Mouse (Mus musculus) embryo, embryonic 11.5 days (tissue): ENCODE results near the gene Cyp2t4.

Experiments
- DNase-seq: peaks from one replicate; pipeline ENCODE4 v3.0.0-alpha.2; 2012; ENCODE audit warnings: low read depth, low spot score

The Cyp2t4 gene

DNA sequence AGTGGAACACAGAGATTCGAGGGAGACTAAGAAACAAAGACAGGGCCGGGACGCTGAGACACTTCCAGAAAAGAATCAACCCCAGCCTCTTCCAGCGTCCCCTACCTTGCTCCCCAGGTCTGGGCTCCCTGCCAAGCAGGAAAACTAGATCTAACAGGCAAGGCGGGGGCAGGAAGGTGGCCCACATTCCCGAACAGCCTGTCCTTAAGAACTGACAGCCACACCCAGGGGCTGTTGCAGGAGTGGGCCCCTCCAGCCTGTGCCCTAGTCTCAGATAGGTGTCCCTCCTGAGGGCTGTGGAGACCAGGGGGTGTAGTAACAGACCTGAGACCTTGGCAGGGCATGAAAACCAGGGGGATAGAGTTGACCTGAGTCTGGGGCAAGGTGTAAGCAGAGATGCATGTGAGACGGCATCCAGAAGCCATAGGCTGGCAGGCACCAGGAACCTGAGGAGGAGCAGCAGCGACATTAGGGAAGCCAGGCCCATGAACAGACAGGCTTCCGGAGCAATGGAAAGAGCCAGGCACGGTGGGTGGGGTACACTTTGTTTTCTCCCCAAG, at the start of gene Cyp2t4:
Gene Cyp2t4 (plus strand): TSS at position 510 of the 560 bp plus-strand sequence.
- no peak for DNase-seq

- DNase-seq, result no peak
These were observed 48.6 kb upstream of the Cyp2t4 start for GRCm38 (mm10) chr7:27104882-27105281.

GRCm38 (mm10) chr7:27110327-27110726, 43.2 kb upstream of the Cyp2t4 start:
- no peak for DNase-seq

DNA sequence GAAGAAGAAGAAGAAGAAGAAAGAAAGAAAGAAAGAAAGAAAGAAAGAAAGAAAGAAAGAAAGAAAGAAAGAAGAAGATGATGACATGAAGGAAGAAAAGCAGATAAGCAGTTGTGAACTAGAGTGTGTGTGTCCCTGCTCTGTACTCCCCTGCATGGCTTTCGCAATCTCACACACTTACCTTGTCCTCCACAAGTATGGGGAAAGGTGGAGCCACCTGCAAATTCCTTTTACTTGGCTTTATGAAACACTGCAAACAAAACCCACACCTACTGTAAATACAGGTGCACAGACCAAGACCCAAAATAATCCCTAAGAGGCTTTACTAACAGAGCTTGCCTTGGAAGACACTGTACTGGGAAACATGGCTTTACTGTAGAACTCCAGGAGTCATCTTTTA, 42.5 kb upstream of the Cyp2t4 start:
- no peak for DNase-seq

- DNase-seq, result no peak
These were observed 41.5 kb upstream of the Cyp2t4 start for GRCm38 (mm10) chr7:27111987-27112386.

- DNase-seq, result no peak
These were observed 35.4 kb upstream of the Cyp2t4 start for GRCm38 (mm10) chr7:27118033-27118511.

- no peak for DNase-seq
These were observed 33.8 kb upstream of the Cyp2t4 start, which contains the start of gene Cyp2f2 for GRCm38 (mm10) chr7:27119676-27120075. Cyp2f2 (plus strand) TSS chr7:27119909.

DNA sequence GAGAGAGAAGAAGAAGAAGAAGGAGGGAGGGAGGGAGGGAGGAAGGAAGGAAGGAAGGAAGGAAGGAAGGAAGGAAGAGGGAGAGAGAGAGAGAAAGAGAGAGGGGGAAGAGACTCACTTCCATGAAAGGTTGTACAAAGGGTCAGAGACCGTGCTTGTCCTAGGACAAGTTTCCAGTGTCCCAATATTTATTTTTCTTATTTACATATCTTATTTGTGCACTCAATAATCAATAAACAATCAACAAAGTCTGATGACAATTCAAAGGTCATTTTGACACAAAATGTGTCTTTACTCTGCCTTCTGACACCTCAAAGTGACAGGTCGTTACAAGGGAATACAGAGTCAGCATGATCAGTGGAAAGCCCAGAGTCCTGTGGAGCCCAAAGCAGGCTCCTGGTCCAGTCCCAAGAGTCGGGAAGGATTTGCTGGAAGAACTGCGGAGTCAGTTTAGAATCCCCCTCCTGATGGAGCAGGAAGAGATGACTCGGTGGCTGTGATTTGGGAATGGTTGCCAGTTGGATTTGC, 29.1 kb upstream of the Cyp2t4 start:
- DNase-seq, result no peak

DNA sequence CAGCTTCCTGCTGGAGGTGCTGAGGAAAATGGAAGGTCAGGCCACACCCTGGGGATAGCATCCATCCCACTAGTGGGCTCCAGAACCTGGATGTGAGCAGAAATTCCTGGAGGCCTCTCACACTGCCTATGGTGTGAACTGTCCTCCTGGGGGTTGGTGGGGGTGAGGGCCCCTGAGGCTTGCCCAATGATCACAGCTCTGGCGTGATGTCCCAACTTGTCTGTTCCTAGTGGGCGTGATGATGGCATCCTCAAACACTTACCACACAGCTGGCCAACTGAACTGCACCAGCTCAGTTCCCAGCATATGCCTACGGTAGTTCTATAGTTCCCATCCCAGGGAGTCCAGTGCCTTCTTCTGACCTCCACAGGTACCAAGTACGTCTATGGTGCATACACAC, 28.5 kb upstream of the Cyp2t4 start:
- no peak for DNase-seq

GRCm38 (mm10) chr7:27128162-27128561, 25.4 kb upstream of the Cyp2t4 start:
- DNase-seq, result no peak

GRCm38 (mm10) chr7:27128946-27129345, 24.6 kb upstream of the Cyp2t4 start:
- DNase-seq, result no peak

GRCm38 (mm10) chr7:27129811-27130210, 23.7 kb upstream of the Cyp2t4 start:
- no peak for DNase-seq

DNA sequence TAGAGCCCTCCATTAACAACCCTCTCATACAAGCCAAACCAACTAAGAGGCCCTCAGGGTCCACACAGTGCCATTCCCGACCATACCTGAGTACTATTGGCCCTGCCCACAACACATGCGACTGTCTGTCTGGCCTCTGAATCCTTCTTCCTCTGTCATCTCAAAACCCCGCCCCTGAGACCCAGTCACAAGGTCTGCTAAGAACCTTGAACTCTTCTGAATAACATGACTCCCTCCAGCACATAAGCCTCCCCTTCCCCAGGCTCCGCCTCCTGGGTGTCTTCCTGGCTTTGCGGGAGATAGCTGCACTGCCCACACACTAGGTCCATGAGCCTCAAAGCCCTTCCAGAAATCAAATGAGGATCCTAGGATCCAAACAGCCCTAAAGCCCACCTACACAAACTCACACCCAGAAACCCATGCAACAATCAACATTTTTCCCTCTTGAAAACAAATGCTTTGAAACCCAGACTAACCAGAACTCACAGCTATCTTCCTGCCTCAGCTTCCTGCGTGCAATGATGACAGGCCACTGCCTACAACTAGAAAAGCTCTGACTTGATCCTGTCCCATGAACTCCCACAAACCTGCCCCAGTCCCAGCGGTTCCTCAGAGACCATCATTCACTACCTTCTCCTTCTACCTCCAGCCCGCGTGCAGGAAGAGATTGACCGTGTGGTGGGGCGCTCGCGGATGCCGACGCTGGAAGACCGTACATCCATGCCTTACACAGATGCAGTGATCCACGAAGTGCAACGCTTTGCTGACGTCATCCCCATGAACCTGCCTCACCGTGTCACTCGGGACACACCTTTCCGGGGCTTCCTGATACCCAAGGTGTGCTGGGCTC, 22.8 kb upstream of the Cyp2t4 start:
- DNase-seq, result no peak

DNA sequence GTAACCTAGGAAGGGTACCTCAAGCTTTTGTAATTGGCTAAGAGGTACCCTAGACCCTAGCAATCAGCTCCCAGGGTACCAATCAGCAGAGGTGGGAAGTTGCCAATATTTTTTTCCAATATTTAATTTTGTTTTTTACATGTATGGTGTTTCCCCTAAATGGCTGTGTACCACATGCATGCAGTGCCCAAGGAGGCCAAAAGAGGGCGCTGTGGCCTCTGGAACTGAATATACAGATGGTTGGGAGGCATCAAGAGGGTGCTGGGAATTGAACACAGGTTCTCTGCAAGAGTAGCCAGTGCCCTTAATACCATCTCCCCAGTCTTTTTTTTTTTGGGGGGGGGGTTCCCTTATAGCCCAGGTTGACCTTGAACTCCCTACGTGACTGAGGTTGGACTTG, 22.1 kb upstream of the Cyp2t4 start:
- DNase-seq, result no peak

GRCm38 (mm10) chr7:27132588-27132987, 20.9 kb upstream of the Cyp2t4 start:
- DNase-seq, result peak; percentile 72

DNA sequence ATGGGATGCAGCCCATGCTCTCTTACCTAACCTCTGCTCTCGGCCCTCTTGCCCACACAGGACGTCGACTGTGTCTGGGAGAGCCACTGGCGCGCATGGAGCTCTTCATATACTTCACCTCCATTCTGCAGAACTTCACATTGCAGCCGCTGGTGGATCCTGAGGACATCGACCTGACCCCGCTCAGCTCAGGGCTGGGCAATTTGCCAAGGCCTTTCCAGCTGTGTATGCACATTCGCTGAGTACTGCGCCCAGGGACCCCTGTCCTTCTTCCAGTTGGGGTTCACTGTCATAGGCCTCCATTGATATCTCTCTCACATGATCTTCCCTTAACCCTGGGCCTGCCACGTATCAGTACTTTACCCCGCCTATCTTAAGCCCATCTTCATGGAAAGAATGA, 20.4 kb upstream of the Cyp2t4 start:
- DNase-seq, result no peak

DNA sequence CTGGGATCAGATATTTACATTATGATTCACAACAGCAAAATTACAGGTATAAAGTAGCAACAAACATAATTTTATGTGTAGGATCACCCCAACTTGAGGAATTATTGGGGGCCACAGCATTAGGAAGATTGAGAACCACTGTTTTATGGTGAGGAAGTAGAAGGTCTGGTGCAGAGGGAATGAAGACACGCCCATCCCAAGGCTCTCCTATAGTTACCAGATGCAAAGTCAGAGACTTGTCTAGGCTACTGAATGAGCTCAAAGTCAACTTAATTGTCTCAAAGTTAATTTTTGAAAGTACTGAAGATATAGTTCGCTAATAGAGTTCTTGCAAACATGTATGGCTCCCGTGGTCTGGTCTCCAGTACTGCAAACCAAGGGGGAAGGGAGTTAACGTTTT, 19.8 kb upstream of the Cyp2t4 start:
- DNase-seq, result no peak

DNA sequence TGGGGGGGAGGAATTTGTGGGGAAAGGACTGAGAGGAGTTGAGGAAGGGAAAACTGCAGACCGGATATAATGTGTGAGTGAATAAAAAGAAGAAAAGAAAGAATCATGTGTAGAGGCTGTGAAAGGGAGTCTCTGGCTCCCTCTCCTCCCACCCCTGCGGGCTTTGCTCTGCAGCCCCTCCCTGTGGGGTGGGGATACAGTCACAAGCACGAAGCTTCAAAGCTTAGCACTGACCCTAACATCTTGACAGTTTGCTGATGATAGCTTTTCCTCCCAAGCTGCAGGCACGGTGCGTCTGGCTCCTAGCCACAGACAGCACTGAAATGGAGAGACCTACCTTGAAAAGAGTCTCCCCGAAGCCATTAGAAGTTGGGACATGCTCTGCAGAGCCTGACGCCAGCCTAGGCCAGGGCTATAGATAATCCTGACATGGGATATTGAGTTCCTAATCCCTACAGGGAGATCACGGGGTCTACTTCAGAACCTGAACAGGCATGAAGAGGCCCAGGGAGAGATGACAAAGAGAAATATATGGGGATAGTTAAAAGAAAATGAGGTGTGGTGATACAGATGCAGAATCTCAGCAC, 17.0 kb upstream of the Cyp2t4 start:
- DNase-seq, result no peak

GRCm38 (mm10) chr7:27156005-27156404, 2.5 kb downstream of the Cyp2t4 start:
- DNase-seq, result no peak

DNA sequence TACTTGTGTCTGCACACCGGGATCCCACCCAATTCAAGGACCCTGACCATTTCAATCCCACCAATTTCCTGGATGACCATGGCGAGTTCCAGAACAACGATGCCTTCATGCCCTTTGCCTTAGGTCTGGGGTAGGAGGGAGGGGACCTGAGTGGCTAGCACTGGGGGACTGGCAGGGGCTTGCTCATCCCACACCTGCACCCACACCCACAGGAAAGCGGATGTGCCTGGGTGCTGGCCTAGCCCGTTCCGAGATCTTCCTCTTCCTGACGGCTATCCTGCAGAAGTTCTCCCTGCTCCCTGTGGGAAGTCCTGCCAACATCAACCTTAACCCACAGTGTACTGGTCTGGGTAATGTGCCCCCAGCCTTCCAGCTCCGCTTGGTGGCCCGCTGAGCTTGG, 4.7 kb downstream of the Cyp2t4 start:
- DNase-seq, result no peak

- no peak for DNase-seq
These were observed 5.7 kb downstream of the Cyp2t4 start for GRCm38 (mm10) chr7:27159256-27159655.

- DNase-seq, result peak; percentile 73
These were observed 6.4 kb downstream of the Cyp2t4 start for GRCm38 (mm10) chr7:27159882-27160281.
